Mouse (Mus musculus) bone marrow, adult 2 months (tissue): ENCODE data around the gene Ubash3a. TPM values are rescaled to one million over a fixed set of nuclear protein-coding genes. Genes with fewer than 3 reads are reported as not detected.

Experiments
- H3K27ac ChIP-seq: fragments of 200-500 bp; 2 replicates; pipeline ENCODE4 v1.5.1; 2012; ENCODE audit warnings: low read depth, mild to moderate bottlenecking, control low read depth, inconsistent platforms, low read length; ENCODE audit not compliant: control insufficient read depth, poor library complexity, insufficient read depth
- H3K4me1 ChIP-seq: fragments of 200-500 bp; 2 replicates; pipeline ENCODE4 v1.6.1; 2011; ENCODE audit warnings: low read length; ENCODE audit not compliant: control insufficient read depth, insufficient read depth
- H3K4me3 ChIP-seq: fragments of 200-500 bp; replicated peaks from 2 replicates; pipeline ENCODE3; 2011; ENCODE audit warnings: mild to moderate bottlenecking, low read depth, low read length, control low read depth; ENCODE audit not compliant: control insufficient read depth
- CTCF ChIP-seq: fragments of 200-500 bp; IDR thresholded peaks from 2 replicates; pipeline ENCODE4 v1.5.1; 2011; ENCODE audit warnings: low read length, control low read depth; ENCODE audit not compliant: control insufficient read depth, insufficient read depth
- POLR2A ChIP-seq: fragments of 200-500 bp; IDR thresholded peaks from 2 replicates; pipeline ENCODE4 v1.6.1; 2011; ENCODE audit warnings: low read depth, mild to moderate bottlenecking, control low read depth, low read length, borderline replicate concordance; ENCODE audit not compliant: control insufficient read depth
- WGBS: fragments of 180-500 bp; shearing (Covaris S2); methylation state at CpG from one replicate; pipeline ENCODE4 v1.1.7; 2018; 5-methylcytosine and 5-hydroxymethylcytosine counted together
- polyA plus RNA-seq: library from polyadenylated mRNA; stranded (reverse); fragments of >200 nt; gene quantifications from 2 replicates; pipeline ENCODE4 v1.2.4, GENCODE M21; 2011; ENCODE audit warnings: low replicate concordance; ENCODE audit not compliant: missing spikeins, insufficient read depth, insufficient read length

The Ubash3a gene
- polyA plus RNA-seq, 1 experiment: 13.0 TPM

- TF ChIP-seq POLR2A (no peak), CTCF (no peak)
- 84% methylated on average over 9 of the region's 9 CpGs for WGBS
- Histone ChIP-seq H3K4me1 (peaks cover 9% of the 10 kb centered on the region), H3K27ac (no peak overlapping the region), H3K4me3 (no peak overlapping the region)
Measured at GRCm38 (mm10) chr17:31272416-31273165, 64.9 kb downstream of the Ubash3a start.

- no peak overlapping the region for H3K4me3 ChIP-seq
- H3K4me1 ChIP-seq: peaks cover 7% of the 10 kb centered on the region
- no peak overlapping the region for H3K27ac ChIP-seq
- WGBS: 88% methylated on average over 8 of the region's 8 CpGs
- TF ChIP-seq POLR2A (no peak), CTCF (no peak)
Measured at GRCm38 (mm10) chr17:31273631-31274030, 66.0 kb downstream of the Ubash3a start.

GRCm38 (mm10) chr17:31275181-31275580, 67.5 kb downstream of the Ubash3a start:
- 23% methylated on average over 6 of the region's 6 CpGs for WGBS
- TF ChIP-seq POLR2A (no peak), CTCF (no peak)
- Histone ChIP-seq H3K4me1 (peaks cover 5% of the 10 kb centered on the region), H3K4me3 (no peak overlapping the region), H3K27ac (no peak overlapping the region)

GRCm38 (mm10) chr17:31276207-31276921, 68.7 kb downstream of the Ubash3a start:
- Histone ChIP-seq H3K4me3 (no peak overlapping the region), H3K4me1 (peaks cover 5% of the 10 kb centered on the region), H3K27ac (peak overlapping the region; percentile 21)
- TF ChIP-seq CTCF (no peak), POLR2A (no peak)
- WGBS: 54% methylated on average over 9 of the region's 9 CpGs

GRCm38 (mm10) chr17:31276922-31277918, 69.5 kb downstream of the Ubash3a start, which contains the start of gene Rsph1:
Gene Rsph1 (minus strand): TSS chr17:31277383.
- H3K4me1 ChIP-seq: peaks cover 5% of the 10 kb centered on the region
- H3K4me3 ChIP-seq: peak within 1 kb of the TSS; percentile 71
- WGBS: 11% methylated on average over 44 of the region's 44 CpGs
- H3K27ac ChIP-seq: peak within 1 kb of the TSS; percentile 21
- TF ChIP-seq POLR2A (no peak), CTCF (no peak)

- H3K4me3 ChIP-seq: no peak overlapping the region
- WGBS: 77% methylated on average over 4 of the region's 4 CpGs
Measured at GRCm38 (mm10) chr17:31277931-31278330, 70.3 kb downstream of the Ubash3a start.

GRCm38 (mm10) chr17:31279541-31279940, 71.9 kb downstream of the Ubash3a start:
- TF ChIP-seq POLR2A: no peak
- no peak for TF ChIP-seq CTCF
- no peak overlapping the region for H3K27ac ChIP-seq
- peaks cover 5% of the 10 kb centered on the region for H3K4me1 ChIP-seq
- H3K4me3 ChIP-seq: no peak overlapping the region
- 67% methylated on average over 9 of the region's 9 CpGs for WGBS

More at GRCm38 (mm10) chr17:31277931-31278330, 70.3 kb downstream of the Ubash3a start:
- Histone ChIP-seq H3K4me1 (peaks cover 5% of the 10 kb centered on the region), H3K27ac (no peak overlapping the region)
- TF ChIP-seq POLR2A: no peak
- TF ChIP-seq CTCF: no peak

GRCm38 (mm10) chr17:31280269-31280668, 72.6 kb downstream of the Ubash3a start:
- peaks cover 5% of the 10 kb centered on the region for H3K4me1 ChIP-seq
- H3K27ac ChIP-seq: no peak overlapping the region
- TF ChIP-seq CTCF (no peak), POLR2A (no peak)
- no peak overlapping the region for H3K4me3 ChIP-seq
- WGBS: 48% methylated on average over 6 of the region's 6 CpGs
